Mouse (Mus musculus) ES-E14 (cell line): Measurements from ENCODE around the gene Gbx2. TPM values are rescaled to one million over a fixed set of nuclear protein-coding genes. Genes with fewer than 3 reads are reported as not detected.

Experiments used
- DNase-seq: peaks from one replicate; pipeline ENCODE4 v3.0.0-alpha.2; 2013; ENCODE audit warnings: low read depth, low spot score
- H3K27ac ChIP-seq: 2 replicates; pipeline ENCODE4 v1.5.1; 2012; ENCODE audit warnings: low read depth, mild to moderate bottlenecking, low read length, moderate library complexity, mixed read lengths; ENCODE audit not compliant: poor library complexity, insufficient read depth, severe bottlenecking
- H3K36me3 ChIP-seq: 2 replicates; pipeline ENCODE4 v1.6.1; 2012; ENCODE audit warnings: mild to moderate bottlenecking, low read length, moderate library complexity, mixed read lengths; ENCODE audit not compliant: control insufficient read depth, poor library complexity, insufficient read depth, severe bottlenecking
- H3K4me1 ChIP-seq, 2 experiments: fragments of 150-350 bp in 1 of 2; sonication (generic) in 1 of 2; 2 replicates each; pipeline ENCODE4 v1.6.1; 2012; ENCODE audit warnings: low read length in 2 of 2, mild to moderate bottlenecking in 1 of 2, mixed read lengths in 1 of 2; ENCODE audit not compliant: control insufficient read depth in 2 of 2, insufficient read depth in 2 of 2, poor library complexity in 1 of 2
- H3K4me3 ChIP-seq, 2 experiments: fragments of 150-350 bp in 1 of 2; sonication (generic) in 1 of 2; 2 replicates each; pipeline ENCODE4 v1.5.1; 2012; ENCODE audit warnings: low read length in 2 of 2, low read depth in 1 of 2, mild to moderate bottlenecking in 1 of 2, mixed read lengths in 1 of 2; ENCODE audit not compliant: insufficient read depth in 1 of 2, poor library complexity in 1 of 2, severe bottlenecking in 1 of 2
- H3K9ac ChIP-seq: 2 replicates; pipeline ENCODE4 v1.6.1; 2012; ENCODE audit warnings: low read depth, mild to moderate bottlenecking, low read length, mixed read lengths; ENCODE audit not compliant: poor library complexity, insufficient read depth, severe bottlenecking
- H3K9me3 ChIP-seq: fragments of 150-350 bp; sonication (generic); 2 replicates; pipeline ENCODE4 v1.6.1; 2012; ENCODE audit warnings: low read depth, mild to moderate bottlenecking, low read length; ENCODE audit not compliant: control insufficient read depth, insufficient read depth
- CHD2 ChIP-seq: IDR thresholded peaks from 2 replicates; pipeline ENCODE4 v1.6.1; 2014; ENCODE audit warnings: mild to moderate bottlenecking, low read depth, low read length, inconsistent platforms
- HCFC1 ChIP-seq: IDR thresholded peaks from 2 replicates; pipeline ENCODE4 v1.6.1; 2012; ENCODE audit warnings: low read length, inconsistent platforms, borderline replicate concordance; ENCODE audit not compliant: insufficient read depth
- MAFK ChIP-seq: IDR thresholded peaks from 2 replicates; pipeline ENCODE4 v1.6.1; 2014; ENCODE audit warnings: mild to moderate bottlenecking, low read depth, low read length, inconsistent platforms; ENCODE audit not compliant: insufficient read depth
- ZC3H11A ChIP-seq: IDR thresholded peaks from 2 replicates; pipeline ENCODE4 v1.6.1; 2012; ENCODE audit warnings: low read depth, mild to moderate bottlenecking, inconsistent platforms, low read length, borderline replicate concordance
- ZNF384 ChIP-seq: IDR thresholded peaks from 2 replicates; pipeline ENCODE4 v1.6.1; 2012; ENCODE audit warnings: low read depth, low read length, inconsistent platforms
- in situ Hi-C, 2 experiments: fragments of 600-800 bp; cut with MboI; formaldehyde crosslinking; loops; one replicate each; pipeline ENCODE4 v1.15.1; 2025; ENCODE audit warnings: low sequenced_read_pairs in 2 of 2, inconsistent platforms in 1 of 2; ENCODE audit not compliant: unreplicated experiment in 2 of 2
- total RNA-seq: library from RNA; depleted of rRNA; stranded (reverse); fragments of 300-350 nt; gene quantifications from 2 replicates; pipeline ENCODE4 v1.2.3, GENCODE M21; 2012

Gbx2 gene
- total RNA-seq, 1 experiment: 27.9 TPM

GRCm38 (mm10) chr1:89939596-89939960, 8.6 kb upstream of the Gbx2 start:
- no peaks in the 10 kb centered on the region for H3K9me3 ChIP-seq
- in situ Hi-C loops: loop anchor here in 1 of 2 experiments (25.0 kb wide), 1 partner anchor 177 kb away; no protein-coding TSS in a partner anchor
- peak overlapping the region; percentile 4 to 48; a peak in 3 of 4 replicates for H3K4me3 ChIP-seq
- no peak for DNase-seq
- H3K27ac ChIP-seq: no peak overlapping the region
- H3K9ac ChIP-seq: peak overlapping the region; percentile 11; the same call in 1 of the 2 replicates
- TF ChIP-seq ZC3H11A: no peak
- TF ChIP-seq MAFK: no peak
- no peak for TF ChIP-seq CHD2
- TF ChIP-seq ZNF384: no peak
- no peak for TF ChIP-seq HCFC1
- H3K36me3 ChIP-seq: no peaks in the 10 kb centered on the region
- peaks cover 0 to 15% of the 10 kb centered on the region in 2 experiments; a peak in 3 of 4 replicates for H3K4me1 ChIP-seq

- Histone ChIP-seq H3K27ac (no peak overlapping the region), H3K36me3 (peaks cover 2% of the 10 kb centered on the region; the same call in 1 of the 2 replicates), H3K4me1 (peaks cover 0 to 15% of the 10 kb centered on the region in 2 experiments; a peak in 3 of 4 replicates), H3K4me3 (0 out of 4 replicates have a peak overlapping the region, but pooled peaks of 1 of the 2 experiments have one; percentile 48), H3K9ac (no peak overlapping the region), H3K9me3 (no peaks in the 10 kb centered on the region)
- no peak for DNase-seq
- in situ Hi-C loops: loop anchor here in 1 of 2 experiments (25.0 kb wide), 1 partner anchor 177 kb away; no protein-coding TSS in a partner anchor
- TF ChIP-seq MAFK: no peak
- TF ChIP-seq CHD2: no peak
- TF ChIP-seq ZNF384: no peak
- TF ChIP-seq ZC3H11A: no peak
- TF ChIP-seq HCFC1: no peak
These were observed 8.1 kb upstream of the Gbx2 start for GRCm38 (mm10) chr1:89938884-89939595.

- Histone ChIP-seq H3K9ac (no peak overlapping the region), H3K4me3 (no peak overlapping the region; a peak in 1 of 4 replicates), H3K4me1 (peaks cover 2 to 11% of the 10 kb centered on the region in 2 experiments), H3K9me3 (no peaks in the 10 kb centered on the region), H3K36me3 (peaks cover 2% of the 10 kb centered on the region; the same call in 1 of the 2 replicates), H3K27ac (no peak overlapping the region)
- TF ChIP-seq ZNF384: no peak
- no peak for TF ChIP-seq HCFC1
- no peak for TF ChIP-seq CHD2
- TF ChIP-seq MAFK: no peak
- no peak for TF ChIP-seq ZC3H11A
- DNase-seq: no peak
- in situ Hi-C loops: loop anchor here in 1 of 2 experiments (25.0 kb wide), 1 partner anchor 173 kb away; no protein-coding TSS in a partner anchor
These were observed 4.7 kb upstream of the Gbx2 start for GRCm38 (mm10) chr1:89935493-89936348.

- no peak overlapping the region for H3K9ac ChIP-seq
- DNase-seq: no peak
- H3K4me1 ChIP-seq: peaks cover 2 to 9% of the 10 kb centered on the region in 2 experiments
- no peak overlapping the region for H3K27ac ChIP-seq
- in situ Hi-C loops: loop anchor here in 1 of 2 experiments (25.0 kb wide), 1 partner anchor 172 kb away; no protein-coding TSS in a partner anchor
- H3K9me3 ChIP-seq: no peaks in the 10 kb centered on the region
- H3K36me3 ChIP-seq: peaks cover 2% of the 10 kb centered on the region; the same call in 1 of the 2 replicates
- TF ChIP-seq ZNF384 (no peak), MAFK (no peak), HCFC1 (no peak), CHD2 (no peak), ZC3H11A (no peak)
- no peak overlapping the region for H3K4me3 ChIP-seq
These were observed 3.6 kb upstream of the Gbx2 start for GRCm38 (mm10) chr1:89934316-89935260.
